Mouse (Mus musculus): ENCODE measurements at regions not wholly inside any gene's neighbourhood (a gene's known extent, or its start where the extent isn't known, plus 50 kb on each side); places are given as distances from the start of the nearest gene placed in this dataset.
"Not testable (repeated sequence)": the region's sequence is repeated elsewhere in the genome, so short reads cannot be mapped to it uniquely, and the experiment has no call there.

- Histone ChIP-seq H3K9me3 (ENCODE audit: control insufficient read depth, low read length) (no peaks in the 10 kb centered on the region), H3K4me3 (replicated peaks; ENCODE audit: low read length) (no peak overlapping the region), H3K27ac (ENCODE audit: low read length) (no peak overlapping the region), H3K27me3 (replicated peaks; ENCODE audit: control insufficient read depth, insufficient read depth, low read length) (no peaks in the 10 kb centered on the region), H3K4me1 (replicated peaks; ENCODE audit: control insufficient read depth, insufficient read depth, low read length) (no peaks in the 10 kb centered on the region), H3K9ac (replicated peaks; ENCODE audit: low read depth, low read length) (no peak overlapping the region), H3K4me2 (ENCODE audit: low read length) (no peak overlapping the region), H3K36me3 (ENCODE audit: control insufficient read depth, insufficient read depth) (no peaks in the 10 kb centered on the region)
- no peak for ATAC-seq
- WGBS = 98% methylated on average over 1 of the region's 1 CpGs
These were observed 480.7 kb downstream of the Cypt12 start for GRCm38 (mm10) chr3:18428908-18429307.

GRCm38 (mm10) chr3:18438845-18439244, 490.6 kb downstream of the Cypt12 start:
- ATAC-seq = peak; percentile 83
- Histone ChIP-seq H3K27ac (ENCODE audit: low read length) (peak overlapping the region; percentile 44), H3K9ac (replicated peaks; ENCODE audit: low read depth, low read length) (no peak overlapping the region), H3K27me3 (replicated peaks; ENCODE audit: control insufficient read depth, insufficient read depth, low read length) (no peaks in the 10 kb centered on the region), H3K4me1 (replicated peaks; ENCODE audit: control insufficient read depth, insufficient read depth, low read length) (0 out of 2 replicates have a peak, but pooled peaks cover 3% of the 10 kb centered on the region), H3K4me2 (ENCODE audit: low read length) (no peak overlapping the region), H3K36me3 (ENCODE audit: control insufficient read depth, insufficient read depth) (no peaks in the 10 kb centered on the region), H3K4me3 (replicated peaks; ENCODE audit: low read length) (no peak overlapping the region), H3K9me3 (ENCODE audit: control insufficient read depth, low read length) (no peaks in the 10 kb centered on the region)
- WGBS = 60% methylated on average over 5 of the region's 5 CpGs

GRCm38 (mm10) chr3:18452197-18452933, 504.2 kb downstream of the Cypt12 start:
- Histone ChIP-seq H3K36me3 (ENCODE audit: control insufficient read depth, insufficient read depth) (no peaks in the 10 kb centered on the region), H3K27me3 (replicated peaks; ENCODE audit: control insufficient read depth, insufficient read depth, low read length) (no peaks in the 10 kb centered on the region), H3K4me2 (ENCODE audit: low read length) (no peak overlapping the region), H3K9me3 (ENCODE audit: control insufficient read depth, low read length) (no peaks in the 10 kb centered on the region), H3K4me1 (replicated peaks; ENCODE audit: control insufficient read depth, insufficient read depth, low read length) (no peaks in the 10 kb centered on the region), H3K9ac (replicated peaks; ENCODE audit: low read depth, low read length) (no peak overlapping the region), H3K4me3 (replicated peaks; ENCODE audit: low read length) (no peak overlapping the region), H3K27ac (ENCODE audit: low read length) (peak overlapping the region; percentile 41)
- no peak for ATAC-seq
- 84% methylated on average over 3 of the region's 3 CpGs for WGBS

- no peaks in the 10 kb centered on the region for H3K9me3 ChIP-seq (ENCODE audit: control insufficient read depth, low read length)
- H3K9ac ChIP-seq (replicated peaks; ENCODE audit: low read depth, low read length) = no peak overlapping the region
- H3K4me2 ChIP-seq (ENCODE audit: low read length) = no peak overlapping the region
- peak; percentile 61 for ATAC-seq
- no peaks in the 10 kb centered on the region for H3K4me1 ChIP-seq (replicated peaks; ENCODE audit: control insufficient read depth, insufficient read depth, low read length)
- no peaks in the 10 kb centered on the region for H3K36me3 ChIP-seq (ENCODE audit: control insufficient read depth, insufficient read depth)
- WGBS = 5% methylated on average over 1 of the region's 3 CpGs
- no peaks in the 10 kb centered on the region for H3K27me3 ChIP-seq (replicated peaks; ENCODE audit: control insufficient read depth, insufficient read depth, low read length)
- H3K4me3 ChIP-seq (replicated peaks; ENCODE audit: low read length) = no peak overlapping the region
- H3K27ac ChIP-seq (ENCODE audit: low read length) = peak overlapping the region; percentile 57
These were observed 505.2 kb downstream of the Cypt12 start for GRCm38 (mm10) chr3:18453220-18453985.

DNA sequence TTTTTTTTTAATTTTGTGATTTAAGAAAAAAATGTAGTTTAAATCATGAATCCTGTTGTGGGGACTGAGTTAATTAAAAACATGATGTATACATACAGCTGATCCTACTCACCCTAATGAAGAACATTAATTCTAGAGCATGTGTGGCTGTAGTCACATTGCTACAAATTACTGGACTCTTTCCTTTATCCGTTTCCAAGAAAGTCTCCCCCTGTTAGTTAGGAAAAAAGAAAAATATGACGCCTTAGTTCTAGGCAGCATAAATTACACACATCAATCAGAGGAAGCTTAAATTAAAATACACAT, 505.7 kb downstream of the Cypt12 start:
- H3K27ac ChIP-seq (ENCODE audit: low read length) = peak overlapping the region; percentile 49; the same call in 1 of the 2 replicates
- H3K36me3 ChIP-seq (ENCODE audit: control insufficient read depth, insufficient read depth) = no peaks in the 10 kb centered on the region
- no peaks in the 10 kb centered on the region for H3K27me3 ChIP-seq (replicated peaks; ENCODE audit: control insufficient read depth, insufficient read depth, low read length)
- WGBS = 10% methylated on average over 2 of the region's 2 CpGs
- no peak overlapping the region for H3K4me2 ChIP-seq (ENCODE audit: low read length)
- H3K4me3 ChIP-seq (replicated peaks; ENCODE audit: low read length) = no peak overlapping the region
- H3K4me1 ChIP-seq (replicated peaks; ENCODE audit: control insufficient read depth, insufficient read depth, low read length) = no peaks in the 10 kb centered on the region
- peak; percentile 32 for ATAC-seq
- H3K9me3 ChIP-seq (ENCODE audit: control insufficient read depth, low read length) = no peaks in the 10 kb centered on the region
- H3K9ac ChIP-seq (replicated peaks; ENCODE audit: low read depth, low read length) = no peak overlapping the region

- not testable (repeated sequence) for H3K9ac ChIP-seq (replicated peaks; ENCODE audit: low read depth, low read length); H3K27me3 ChIP-seq (replicated peaks; ENCODE audit: control insufficient read depth, insufficient read depth, low read length); H3K4me3 ChIP-seq (replicated peaks; ENCODE audit: low read length); H3K36me3 ChIP-seq (ENCODE audit: control insufficient read depth, insufficient read depth); H3K4me2 ChIP-seq (ENCODE audit: low read length); H3K4me1 ChIP-seq (replicated peaks; ENCODE audit: control insufficient read depth, insufficient read depth, low read length); ATAC-seq; H3K9me3 ChIP-seq (ENCODE audit: control insufficient read depth, low read length)
- 60% methylated on average over 3 of the region's 4 CpGs for WGBS
- peak overlapping the region; percentile 17; the same call in 1 of the 2 replicates for H3K27ac ChIP-seq (ENCODE audit: low read length)
These were observed 506.5 kb downstream of the Cypt12 start for GRCm38 (mm10) chr3:18454558-18455191.

GRCm38 (mm10) chr3:18456033-18456690, 508.0 kb downstream of the Cypt12 start:
- no peaks in the 10 kb centered on the region for H3K4me1 ChIP-seq (replicated peaks; ENCODE audit: control insufficient read depth, insufficient read depth, low read length)
- H3K4me2 ChIP-seq (ENCODE audit: low read length) = no peak overlapping the region
- H3K27ac ChIP-seq (ENCODE audit: low read length) = 0 out of 2 replicates have a peak overlapping the region, but pooled peaks have one; percentile 15
- H3K9ac ChIP-seq (replicated peaks; ENCODE audit: low read depth, low read length) = no peak overlapping the region
- WGBS = 16% methylated on average over 2 of the region's 2 CpGs
- no peaks in the 10 kb centered on the region for H3K27me3 ChIP-seq (replicated peaks; ENCODE audit: control insufficient read depth, insufficient read depth, low read length)
- H3K9me3 ChIP-seq (ENCODE audit: control insufficient read depth, low read length) = no peaks in the 10 kb centered on the region
- H3K36me3 ChIP-seq (ENCODE audit: control insufficient read depth, insufficient read depth) = no peaks in the 10 kb centered on the region
- H3K4me3 ChIP-seq (replicated peaks; ENCODE audit: low read length) = no peak overlapping the region
- ATAC-seq = peak; percentile 84

DNA sequence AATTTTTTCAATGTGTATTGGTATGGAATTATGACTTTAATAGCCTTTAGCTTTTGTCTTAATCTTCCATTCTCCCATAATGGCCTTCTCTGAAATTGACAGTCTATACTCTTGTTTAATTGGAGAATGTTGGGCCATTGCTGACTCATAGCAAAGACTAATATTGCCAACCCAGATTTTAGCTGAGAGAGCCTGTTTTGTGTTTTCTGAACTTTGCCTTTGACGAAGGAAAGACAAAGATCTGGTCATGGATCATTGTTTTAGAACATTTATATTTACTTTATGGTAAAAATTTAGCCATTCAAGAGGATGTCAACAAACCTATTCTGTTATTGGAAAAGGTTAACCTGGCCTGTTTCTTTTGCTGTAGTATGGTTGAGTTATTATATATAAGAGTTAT, 512.1 kb downstream of the Cypt12 start:
- Histone ChIP-seq H3K9me3 (ENCODE audit: control insufficient read depth, low read length) (no peaks in the 10 kb centered on the region), H3K4me3 (replicated peaks; ENCODE audit: low read length) (no peak overlapping the region), H3K27ac (ENCODE audit: low read length) (no peak overlapping the region), H3K36me3 (ENCODE audit: control insufficient read depth, insufficient read depth) (no peaks in the 10 kb centered on the region), H3K4me2 (ENCODE audit: low read length) (no peak overlapping the region), H3K27me3 (replicated peaks; ENCODE audit: control insufficient read depth, insufficient read depth, low read length) (no peaks in the 10 kb centered on the region), H3K4me1 (replicated peaks; ENCODE audit: control insufficient read depth, insufficient read depth, low read length) (no peaks in the 10 kb centered on the region), H3K9ac (replicated peaks; ENCODE audit: low read depth, low read length) (no peak overlapping the region)
- 88% methylated on average over 1 of the region's 1 CpGs for WGBS
- no peak for ATAC-seq

GRCm38 (mm10) chr3:18471846-18472245, 523.6 kb downstream of the Cypt12 start:
- 91% methylated on average over 3 of the region's 3 CpGs for WGBS
- ATAC-seq = no peak

More at GRCm38 (mm10) chr3:18471846-18472245, 523.6 kb downstream of the Cypt12 start:
- Histone ChIP-seq H3K36me3 (ENCODE audit: control insufficient read depth, insufficient read depth) (no peaks in the 10 kb centered on the region), H3K4me2 (ENCODE audit: low read length) (no peak overlapping the region), H3K27ac (ENCODE audit: low read length) (no peak overlapping the region), H3K4me3 (replicated peaks; ENCODE audit: low read length) (no peak overlapping the region), H3K9me3 (ENCODE audit: control insufficient read depth, low read length) (no peaks in the 10 kb centered on the region), H3K27me3 (replicated peaks; ENCODE audit: control insufficient read depth, insufficient read depth, low read length) (no peaks in the 10 kb centered on the region), H3K4me1 (replicated peaks; ENCODE audit: control insufficient read depth, insufficient read depth, low read length) (no peaks in the 10 kb centered on the region), H3K9ac (replicated peaks; ENCODE audit: low read depth, low read length) (no peak overlapping the region)

All from forebrain, embryonic 16.5 days (tissue).